Comparison of ENCODE assay signal across 27 mouse cellular contexts in genomic region chr8:115450789-115451188, GRCm38 (mm10).
DNase-seq lines count a peak whose midpoint lies in the region; ATAC-seq lines count a peak whose summit lies in the region.
"Had no signal": no experiment of that assay in that cellular context is flagged by ENCODE, and none has a peak within 500 bp of the region (broad histone marks: within the 10 kb centered on the region; RNA-seq: fewer than 3 reads in every experiment).

No protein-coding gene starts in this region.

- H3K4me3 ChIP-seq in forebrain, embryonic 11.5 days (ENCODE audit: low read depth, low read length), result no peak overlapping the region
- H3K4me3 ChIP-seq: forebrain, embryonic 10.5 days; gastrocnemius, adult 2 months; heart, embryonic 13.5 days; hindbrain, embryonic 12.5 days; hindbrain, embryonic 15.5 days had no signal

- no peak overlapping the region for H3K4me2 ChIP-seq in forebrain, embryonic 11.5 days (ENCODE audit: low read depth, low read length, severe bottlenecking)
- H3K4me2 ChIP-seq: heart, embryonic 13.5 days; hindbrain, embryonic 12.5 days; hindbrain, embryonic 15.5 days had no signal

- H3K4me1 ChIP-seq in forebrain, embryonic 11.5 days (replicated peaks; ENCODE audit: control insufficient read depth, insufficient read depth, low read length), result 0 out of 2 replicates have a peak, but pooled peaks cover 3% of the 10 kb centered on the region

- no peak overlapping the region for H3K9ac ChIP-seq in forebrain, embryonic 11.5 days (ENCODE audit: low read length)
- H3K9ac ChIP-seq: forebrain, postnatal 0 days; heart, embryonic 13.5 days; hindbrain, embryonic 12.5 days; hindbrain, embryonic 15.5 days had no signal

- no peaks in the 10 kb centered on the region for H3K27me3 ChIP-seq in forebrain, embryonic 11.5 days (ENCODE audit: control insufficient read depth, insufficient read depth, low read length)
- H3K27me3 ChIP-seq: heart, embryonic 13.5 days; hindbrain, embryonic 12.5 days had no signal

- 57% methylated on average over 1 of the region's 1 CpGs for whole genome bisulfite sequencing in forebrain, embryonic 11.5 days

- no peak overlapping the region for H3K27ac ChIP-seq in forebrain, embryonic 11.5 days (ENCODE audit: low read depth, low read length)
- H3K27ac ChIP-seq: forebrain, embryonic 10.5 days; gastrocnemius, adult 2 months; heart, embryonic 13.5 days; hindbrain, embryonic 12.5 days; hindbrain, embryonic 15.5 days had no signal

- peak; percentile 32 for ATAC-seq in activated CD4-positive, CD25-positive, alpha-beta regulatory T cell, adult 4 months
- peak; percentile 93 to 97 for ATAC-seq in hematopoietic stem cell, adult 5-6 weeks (replicated peaks in 1 of 2; ENCODE audit: insufficient read depth in 1 of 2, low FRiP score in 2 of 2, low TSS enrichment in 1 of 2, low read depth in 1 of 2, poor library complexity in 2 of 2, severe bottlenecking in 2 of 2)
- ATAC-seq in megakaryocyte progenitor cell, adult 5-6 weeks (replicated peaks; ENCODE audit: poor library complexity), result peak; percentile 96
- ATAC-seq in forebrain, embryonic 11.5 days (replicated peaks; ENCODE audit: low FRiP score), result no peak
- ATAC-seq: forebrain, embryonic 14.5 days; forebrain, postnatal 0 days; intestine, embryonic 16.5 days; Patski had no signal

- no peaks in the 10 kb centered on the region for H3K9me3 ChIP-seq in forebrain, embryonic 11.5 days (ENCODE audit: control insufficient read depth, low read length)
- H3K9me3 ChIP-seq: forebrain, embryonic 10.5 days; heart, embryonic 13.5 days; hindbrain, embryonic 12.5 days; hindbrain, embryonic 15.5 days had no signal

- no peaks in the 10 kb centered on the region for H3K36me3 ChIP-seq in forebrain, embryonic 11.5 days (ENCODE audit: control insufficient read depth, insufficient read depth, low read length)
- H3K36me3 ChIP-seq: forebrain, embryonic 10.5 days; heart, embryonic 13.5 days; hindbrain, embryonic 12.5 days; hindbrain, embryonic 15.5 days had no signal

- DNase-seq in 416B (ENCODE audit: low read depth) (peak; percentile 1), MN1 (ENCODE audit: low spot score) (no peak)
- DNase-seq in forebrain, embryonic 11.5 days (ENCODE audit: low spot score), result no peak
- no peak for DNase-seq in gastrocnemius, postnatal 4 days (ENCODE audit: low spot score in 2 of 2)
- DNase-seq: adrenal gland, adult 2 months; adrenal gland, postnatal 14 days; cerebellum, adult 11-12 months; cerebellum, adult 8-10 months; cerebellum, postnatal 10 days; cerebellum, postnatal 36 days; forebrain, postnatal 0 days; gastrocnemius, adult 2 months; gastrocnemius, postnatal 14 days; heart, adult 18-20 months; heart, postnatal 14 days; heart, postnatal 4 days; kidney, adult 18-20 months had no signal
